Mouse (Mus musculus) adrenal gland (tissue): ENCODE results near the gene Inpp5k.
"Not testable (repeated sequence)": the region's sequence is repeated elsewhere in the genome, so short reads cannot be mapped to it uniquely, and the experiment has no call there.

Experiments used
- intact Hi-C: fragments of 180-260 bp; cut with DNase I; formaldehyde crosslinking; loops from one replicate; pipeline ENCODE4 v1.15.1; 2025

Gene Inpp5k

DNA sequence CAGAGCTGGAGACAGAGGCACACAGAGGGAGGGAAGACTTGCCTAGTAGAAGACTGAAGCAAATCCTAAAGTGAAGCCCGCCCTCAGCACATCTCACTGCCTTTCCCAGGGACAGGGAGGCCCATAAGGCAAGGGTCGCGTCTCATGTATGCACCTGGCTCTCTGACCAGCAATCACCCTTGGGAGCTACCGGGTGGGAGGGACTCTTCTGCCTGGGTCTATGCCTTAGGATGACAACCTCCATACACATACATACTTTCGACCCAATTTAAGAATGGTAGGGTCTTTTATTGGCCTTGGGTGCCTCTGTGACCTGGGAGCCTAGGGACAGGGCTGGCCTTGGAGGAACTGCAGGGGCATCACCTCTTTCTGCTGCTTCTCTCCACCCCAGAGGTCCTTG is 42.6 kb downstream of the Inpp5k start:
- intact Hi-C loops: no loop called here

DNA sequence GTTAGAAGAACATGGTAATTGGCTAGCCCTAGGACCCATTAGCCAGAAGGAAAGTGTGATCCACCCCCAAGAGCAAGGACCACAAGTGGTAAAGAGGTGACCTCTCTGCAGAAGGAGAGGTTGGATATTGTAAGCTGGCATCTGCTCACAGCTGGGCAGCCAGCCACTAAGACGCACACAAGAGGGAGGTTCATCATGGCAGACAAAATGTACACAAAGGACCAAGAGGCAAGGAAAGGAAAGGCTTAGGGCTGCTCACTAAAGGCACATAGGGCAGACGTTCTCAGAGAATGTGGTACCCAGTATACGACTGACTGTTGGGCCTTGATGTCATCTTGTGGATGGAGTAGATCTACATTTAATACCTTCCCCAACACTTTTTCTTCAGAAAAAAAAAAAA is 44.1 kb downstream of the Inpp5k start:
- intact Hi-C loops: no loop called here

DNA sequence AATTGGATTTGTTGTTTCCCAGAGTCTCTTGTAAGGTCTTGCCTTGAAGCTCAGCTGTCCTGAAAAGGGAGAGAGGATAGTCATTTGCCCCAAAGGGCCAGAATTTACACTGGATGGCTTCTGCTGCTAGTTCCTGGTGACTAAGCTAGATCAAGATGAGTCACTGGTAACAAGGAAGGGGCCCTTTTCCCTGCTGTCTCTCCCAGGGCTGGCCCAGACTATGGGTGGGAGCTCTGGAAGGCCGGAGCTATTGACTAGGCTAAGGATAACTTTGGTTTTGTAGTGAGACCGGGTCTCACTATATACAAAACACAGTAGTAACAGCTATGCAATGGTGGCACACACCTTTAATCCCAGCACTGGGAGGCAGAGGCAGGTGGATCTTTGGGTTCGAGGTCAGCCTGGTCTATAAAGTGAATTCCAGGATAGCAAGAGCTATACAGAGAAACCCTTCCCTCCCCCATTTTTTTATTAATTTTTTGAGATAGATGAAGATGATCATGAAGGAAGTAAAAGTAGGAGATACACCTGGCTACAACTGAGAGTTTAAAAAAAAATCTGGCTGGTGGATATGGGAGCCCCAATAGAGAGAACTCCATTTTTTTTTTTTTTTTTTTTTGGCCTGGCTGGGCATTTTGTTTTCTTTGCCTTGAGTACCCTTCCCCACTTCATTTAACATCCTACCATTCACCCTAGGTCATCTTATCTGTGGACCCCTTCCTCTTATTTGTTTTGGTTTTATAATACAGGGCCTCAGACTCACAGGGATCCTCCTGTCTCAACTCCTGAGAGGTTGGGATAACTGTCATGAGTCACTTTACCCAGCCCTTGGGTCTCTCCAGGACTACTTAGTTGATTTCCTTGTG is 47.3 kb downstream of the Inpp5k start:
- intact Hi-C loops: loop anchor here (2.0 kb wide), 1 partner anchor 21 kb away; no protein-coding TSS in a partner anchor

GRCm38 (mm10) chr11:75678747-75679438 is 48.1 kb downstream of the Inpp5k start, which contains the start of gene Crk:
Crk (plus strand) TSS chr11:75679259.
- intact Hi-C loops: no loop called here

DNA sequence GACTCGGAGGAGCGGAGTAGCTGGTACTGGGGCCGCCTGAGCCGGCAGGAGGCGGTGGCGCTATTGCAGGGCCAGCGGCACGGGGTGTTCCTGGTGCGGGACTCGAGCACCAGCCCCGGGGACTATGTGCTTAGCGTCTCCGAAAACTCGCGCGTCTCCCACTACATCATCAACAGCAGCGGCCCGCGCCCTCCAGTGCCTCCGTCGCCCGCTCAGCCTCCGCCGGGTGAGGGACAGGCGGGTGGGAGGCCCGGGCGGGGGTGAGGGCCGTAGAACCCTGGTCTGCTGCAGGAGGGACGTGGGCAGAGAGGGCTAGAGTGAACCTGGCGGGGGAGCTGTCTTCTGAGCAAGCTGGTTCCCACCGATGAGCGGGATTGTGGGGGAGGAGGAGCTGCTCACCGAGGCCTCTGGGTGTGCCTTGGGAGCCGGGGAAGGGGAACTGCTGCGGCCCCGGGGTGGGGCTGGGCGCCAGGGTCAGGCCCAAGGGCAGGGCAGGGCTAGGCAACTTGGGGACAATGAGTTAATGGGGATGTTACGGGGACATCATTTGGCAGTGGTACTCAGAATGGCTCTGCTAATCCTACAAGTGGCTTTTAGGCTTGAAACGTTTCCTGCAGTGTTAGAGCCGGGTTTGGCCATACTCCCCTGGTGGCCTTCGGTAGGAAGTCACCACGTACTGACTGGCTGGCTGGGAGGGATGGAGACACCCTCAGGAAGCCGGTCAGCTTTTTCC is 48.8 kb downstream of the Inpp5k start:
- intact Hi-C loops: no loop called here

- intact Hi-C loops: no loop called here
Measured at GRCm38 (mm10) chr11:75684462-75684861, 53.7 kb downstream of the Inpp5k start.

DNA sequence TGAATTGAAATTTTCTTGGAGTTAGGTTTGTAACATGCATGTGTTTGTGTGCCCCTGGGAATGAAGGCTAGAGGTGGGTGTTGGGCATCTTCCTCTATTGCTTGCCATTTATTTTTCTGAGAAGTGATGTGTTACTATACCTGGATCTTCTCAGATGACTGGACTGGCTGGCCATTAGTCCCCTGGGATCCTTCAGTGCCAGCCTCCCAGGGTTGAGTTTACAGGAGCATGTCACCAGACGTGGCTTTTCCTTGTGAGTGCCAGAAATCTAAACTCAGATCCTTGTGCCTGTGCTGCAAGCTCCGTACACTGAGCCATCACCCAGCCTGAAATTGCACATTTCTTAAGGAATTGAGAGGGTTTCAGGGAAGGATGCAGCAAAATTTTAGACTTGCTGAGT is 54.2 kb downstream of the Inpp5k start:
- intact Hi-C loops: no loop called here

DNA sequence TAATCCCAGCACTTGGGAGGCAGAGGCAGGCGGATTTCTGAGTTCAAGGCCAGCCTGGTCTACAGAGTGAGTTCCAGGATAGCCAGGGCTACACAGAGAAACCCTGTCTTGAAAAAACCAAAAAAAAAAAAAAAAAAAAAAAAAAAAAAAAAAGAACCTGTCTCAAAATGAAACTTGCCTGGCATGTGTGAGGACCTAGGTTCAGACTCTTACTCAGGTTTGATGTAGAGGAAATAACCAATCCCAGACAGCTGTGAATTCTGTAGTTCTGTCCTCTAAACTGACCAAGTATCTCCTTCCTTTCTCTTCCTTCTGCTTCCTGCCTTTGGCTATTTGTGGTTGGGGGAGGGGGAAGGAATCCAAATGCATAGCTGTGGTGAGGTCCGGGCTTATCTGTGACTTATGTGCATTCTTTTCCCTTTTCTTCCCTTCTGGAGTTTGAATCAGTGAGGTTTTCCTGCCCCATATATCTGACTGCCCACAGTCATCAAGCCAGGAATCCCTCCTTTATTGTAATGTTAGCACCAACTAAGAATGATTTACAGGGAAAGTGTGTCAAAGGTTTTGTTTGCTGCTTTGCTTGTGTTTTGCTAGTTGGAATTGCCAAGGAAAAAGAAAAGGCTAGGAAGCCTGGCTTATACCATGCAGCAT is 56.7 kb downstream of the Inpp5k start:
- intact Hi-C loops: no loop called here

DNA sequence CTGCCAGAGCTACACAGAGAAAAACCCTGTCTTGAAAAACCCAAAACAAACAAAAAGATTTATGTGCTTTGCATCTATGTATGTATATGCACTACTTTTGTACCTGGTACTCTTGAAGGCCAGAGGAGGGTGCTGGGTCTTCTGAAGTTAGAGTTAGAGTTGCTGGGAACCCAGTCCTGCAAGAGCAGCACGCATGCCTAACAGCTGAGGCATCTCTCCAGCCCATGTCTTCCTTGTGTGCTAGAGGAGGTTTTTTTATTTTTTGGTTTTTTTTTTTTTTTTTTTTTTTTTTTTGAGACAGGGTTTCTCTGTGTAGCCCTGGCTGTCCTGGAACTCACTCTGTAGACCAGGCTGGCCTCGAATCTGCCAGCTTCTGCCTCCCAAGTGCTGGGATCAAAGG is 57.3 kb downstream of the Inpp5k start:
- intact Hi-C loops: no loop called here

DNA sequence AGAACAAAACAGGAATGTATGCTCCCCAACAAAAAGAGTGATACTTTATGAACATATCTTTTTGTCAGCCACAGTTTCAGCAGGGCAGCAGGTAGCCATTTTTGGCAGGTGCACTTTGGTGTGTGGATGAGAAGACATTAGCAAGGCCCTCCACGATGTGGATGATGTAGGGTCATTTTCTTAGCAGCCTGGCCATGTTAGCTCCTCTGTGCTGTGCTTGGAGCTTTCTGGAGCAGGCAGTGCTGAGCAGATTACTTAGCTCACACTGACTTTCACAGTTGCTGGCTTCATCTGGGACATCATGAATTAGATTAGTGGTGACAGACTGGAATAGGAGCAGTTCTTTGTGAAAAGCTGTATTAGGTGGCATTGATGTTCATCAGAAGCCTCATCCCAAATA is 59.2 kb downstream of the Inpp5k start:
- intact Hi-C loops: no loop called here

GRCm38 (mm10) chr11:75691047-75691446 is 60.3 kb downstream of the Inpp5k start:
- intact Hi-C loops: no loop called here

DNA sequence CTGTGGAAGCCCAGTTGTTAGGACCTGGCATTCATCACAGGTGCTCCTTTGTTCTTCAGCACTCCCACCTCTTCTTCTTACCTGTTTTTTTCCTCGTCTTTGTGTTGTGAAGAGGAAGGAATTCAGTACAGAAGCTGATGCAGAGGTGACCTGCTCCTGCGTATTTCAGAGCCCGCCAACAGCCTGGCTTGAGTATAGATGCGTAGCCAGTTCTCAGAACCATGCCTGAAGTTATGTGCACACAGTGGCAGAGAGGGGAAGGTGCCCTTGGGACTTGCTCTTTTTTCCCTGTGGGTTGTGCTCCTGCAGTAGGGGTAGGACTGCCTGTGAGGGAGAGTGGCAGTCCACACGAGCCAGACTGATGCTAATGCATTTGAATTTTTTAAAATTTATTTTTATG is 62.8 kb downstream of the Inpp5k start:
- intact Hi-C loops: no loop called here

DNA sequence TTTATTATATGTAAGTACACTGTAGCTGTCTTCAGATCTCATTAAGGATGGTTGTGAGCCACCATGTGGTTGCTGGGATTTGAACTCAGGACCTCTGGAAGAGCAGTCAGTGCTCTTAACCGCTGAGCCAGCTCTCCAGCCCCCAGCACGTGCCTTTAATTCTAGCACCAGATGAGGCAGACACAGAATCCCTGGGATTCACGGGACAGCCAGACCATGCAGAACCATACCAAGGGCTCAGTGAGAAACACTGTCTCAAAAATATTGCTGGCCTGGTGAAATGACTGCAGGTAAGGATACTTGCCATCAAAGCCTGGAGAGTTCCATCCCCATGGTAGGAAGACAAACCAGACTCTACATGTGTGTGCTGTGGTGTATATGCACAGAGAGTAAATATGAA is 66.7 kb downstream of the Inpp5k start:
- intact Hi-C loops: not testable (repeated sequence)
